Mouse (Mus musculus): Measurements from ENCODE around the gene Thsd4. TPM values are rescaled to one million over a fixed set of nuclear protein-coding genes. Genes with fewer than 3 reads are reported as not detected.
"Not testable (repeated sequence)": the region's sequence is repeated elsewhere in the genome, so short reads cannot be mapped to it uniquely, and the experiment has no call there.

Thsd4 gene
- total RNA-seq, 2 experiments from 2014 or later = 10.5 to 11.8 TPM

DNA sequence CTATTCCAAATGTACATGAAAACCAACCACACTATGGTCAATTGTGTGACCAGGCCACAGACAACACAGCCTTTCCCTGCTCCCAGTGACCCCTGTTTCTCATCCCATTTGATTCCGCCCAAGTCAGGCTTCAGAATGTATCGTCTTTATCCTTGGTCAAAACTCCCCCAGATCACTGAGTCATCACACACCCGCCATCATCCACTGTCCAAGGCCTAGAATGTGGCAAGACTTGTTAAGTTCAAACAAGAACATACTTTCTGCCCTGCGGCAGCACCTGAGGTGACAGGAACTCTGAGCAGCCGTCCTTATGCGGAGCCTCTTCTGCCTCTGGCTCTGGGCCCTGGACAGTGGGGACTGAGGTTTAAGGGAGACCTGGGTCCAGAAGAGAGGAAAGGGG, 339.5 kb downstream of the Thsd4 start:
- intact Hi-C loops (cut with DNase I) = no loop called here
- no peak for DNase-seq

DNA sequence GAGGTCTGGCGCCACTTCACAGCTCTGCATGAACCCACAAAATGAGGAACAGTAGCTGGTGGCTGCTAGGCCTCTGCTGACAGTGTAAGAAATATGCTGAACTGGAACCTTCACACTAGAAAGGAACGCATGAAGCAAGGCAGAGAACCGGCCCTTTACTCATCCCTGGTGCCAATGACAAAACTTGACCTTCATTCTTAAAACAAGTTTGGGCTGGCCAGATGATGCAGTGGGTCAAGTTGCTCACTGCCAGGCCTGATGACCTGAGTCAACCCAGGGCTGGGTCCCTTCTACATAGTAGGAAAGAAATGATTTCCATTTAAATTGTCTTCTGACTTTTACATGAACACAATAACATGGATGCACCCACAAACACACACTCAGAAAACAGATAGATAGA, 340.9 kb downstream of the Thsd4 start:
- no peak for DNase-seq
- intact Hi-C loops (cut with DNase I) = no loop called here

DNA sequence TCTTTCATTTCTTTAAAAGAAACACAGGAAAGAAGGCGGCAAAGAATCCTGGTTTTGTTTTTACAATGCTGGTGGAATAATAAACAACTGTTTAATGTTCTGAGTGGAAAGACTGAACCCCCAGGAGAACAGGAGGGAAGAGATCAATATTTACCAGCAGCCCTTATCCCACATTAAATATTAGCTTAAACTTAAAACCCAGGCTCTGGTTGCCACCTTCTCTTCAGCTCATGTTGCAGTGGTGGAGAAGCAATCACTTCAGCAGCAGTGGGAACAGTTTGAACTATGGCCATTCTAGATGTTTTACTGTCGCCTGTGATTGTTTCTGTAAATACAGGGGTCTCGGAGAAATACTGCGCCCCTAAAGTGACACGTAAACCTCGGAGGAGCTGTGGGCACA, 341.7 kb downstream of the Thsd4 start:
- no peak for DNase-seq
- intact Hi-C loops (cut with DNase I) = no loop called here

DNA sequence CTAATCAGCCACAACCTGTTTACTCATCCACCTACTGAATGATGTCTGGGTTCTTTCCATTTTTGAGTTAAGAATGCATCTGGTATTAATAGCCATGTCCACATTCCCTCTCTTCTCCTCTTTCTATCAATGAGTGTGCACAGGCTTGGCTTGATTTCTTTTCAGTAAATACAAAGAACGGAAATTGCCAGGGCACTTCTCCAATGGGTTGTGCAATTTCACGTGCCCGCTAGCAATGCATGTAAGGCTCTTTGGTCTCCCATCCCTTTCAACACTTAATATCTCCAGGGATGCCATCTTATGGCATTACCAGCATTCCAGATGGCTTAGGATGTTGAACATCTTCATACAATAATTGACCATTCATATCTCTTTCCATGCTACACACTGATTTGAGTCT, 345.5 kb downstream of the Thsd4 start:
- no peak for DNase-seq
- intact Hi-C loops (cut with DNase I) = no loop called here

DNA sequence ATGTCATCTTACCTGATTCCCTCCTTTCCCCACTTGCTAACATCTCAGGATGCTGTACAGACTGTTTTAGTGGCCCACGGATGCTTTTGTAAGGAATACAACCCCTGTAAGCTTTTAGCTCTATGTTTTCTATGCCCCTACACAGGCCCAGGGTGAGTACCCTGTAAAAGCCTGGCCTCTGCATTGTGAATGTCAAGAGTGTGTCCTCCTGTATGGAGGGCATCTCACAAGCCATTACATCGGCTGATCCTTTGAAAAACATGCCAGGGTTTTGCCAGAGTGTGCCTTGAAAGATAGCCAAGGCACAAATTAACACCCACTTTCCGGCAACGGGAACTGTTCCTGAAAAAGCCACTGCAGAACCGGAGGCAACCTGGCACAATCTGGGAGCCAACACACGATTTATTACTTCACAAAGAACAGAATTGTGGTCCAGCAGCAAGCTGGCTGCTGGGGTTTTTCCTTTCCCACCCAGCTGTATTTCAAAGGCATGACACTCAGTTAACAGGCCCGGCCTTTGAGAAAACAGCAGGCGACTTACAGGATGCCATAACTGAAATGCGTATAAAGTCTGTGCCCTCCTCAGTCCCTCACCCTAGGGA, 349.3 kb downstream of the Thsd4 start:
- intact Hi-C loops (cut with DNase I); DNase-seq: not testable (repeated sequence)

DNA sequence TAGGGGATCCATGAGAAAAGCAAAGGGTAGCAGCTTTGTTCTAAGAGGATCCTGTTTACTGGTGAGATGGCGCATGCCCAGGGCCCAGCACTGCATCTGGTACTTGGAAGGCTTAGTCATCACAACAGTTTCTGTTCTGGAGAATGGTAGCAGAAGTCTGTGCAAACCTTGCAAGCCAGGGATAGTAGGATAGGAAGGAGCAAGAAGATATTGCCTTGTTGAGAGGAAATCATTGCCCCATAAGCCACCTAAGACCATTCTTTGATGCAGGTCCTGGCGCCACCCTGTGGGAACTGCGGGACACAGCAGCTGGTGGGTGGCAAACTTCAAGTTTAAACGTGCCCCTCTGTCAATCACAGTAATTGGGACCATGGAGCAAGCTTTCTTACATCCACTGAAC, 354.9 kb downstream of the Thsd4 start:
- intact Hi-C loops (cut with DNase I) = no loop called here
- DNase-seq = no peak

DNA sequence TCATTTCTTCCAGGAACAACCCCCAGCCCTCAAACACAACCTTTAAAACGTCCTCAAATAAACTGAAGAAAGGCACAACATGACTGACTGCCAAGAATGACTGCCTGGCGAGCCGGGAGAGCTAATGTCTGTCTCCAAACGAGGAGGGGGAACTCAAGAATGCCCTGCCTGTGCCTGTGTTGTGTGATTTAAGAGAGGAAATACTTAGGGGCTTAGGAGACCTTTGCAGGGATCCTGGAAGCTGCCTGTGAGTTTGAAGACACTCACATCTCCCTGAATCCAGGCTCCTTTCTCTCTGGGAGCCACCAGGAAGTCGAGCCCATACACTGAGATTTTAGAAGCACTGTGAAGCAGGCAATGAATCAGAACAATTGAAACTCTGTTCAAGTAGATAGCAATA, 361.0 kb downstream of the Thsd4 start:
- intact Hi-C loops (cut with DNase I) = no loop called here

DNA sequence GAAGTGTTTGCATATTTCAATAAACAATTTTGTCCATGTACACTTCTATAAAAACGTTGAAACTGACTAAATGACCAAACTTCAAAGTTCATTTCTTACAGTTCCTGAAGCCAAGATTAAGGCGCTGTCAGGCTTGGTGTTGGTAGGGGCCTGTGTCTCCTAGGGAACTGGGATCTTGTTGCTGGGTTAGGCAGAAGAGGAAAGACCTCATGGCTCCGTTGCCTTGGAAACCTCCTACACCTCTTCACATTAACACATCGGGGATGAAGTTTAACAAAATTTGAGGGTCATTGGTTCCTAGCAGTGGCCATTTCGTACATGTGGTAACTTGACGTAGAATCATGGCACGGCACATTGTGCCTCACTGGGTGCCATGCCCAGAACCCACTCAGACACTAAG, 361.7 kb downstream of the Thsd4 start:
- intact Hi-C loops (cut with DNase I) = no loop called here

More for the DNA sequence above, 361.0 kb downstream of the Thsd4 start:
- no peak for DNase-seq

DNA sequence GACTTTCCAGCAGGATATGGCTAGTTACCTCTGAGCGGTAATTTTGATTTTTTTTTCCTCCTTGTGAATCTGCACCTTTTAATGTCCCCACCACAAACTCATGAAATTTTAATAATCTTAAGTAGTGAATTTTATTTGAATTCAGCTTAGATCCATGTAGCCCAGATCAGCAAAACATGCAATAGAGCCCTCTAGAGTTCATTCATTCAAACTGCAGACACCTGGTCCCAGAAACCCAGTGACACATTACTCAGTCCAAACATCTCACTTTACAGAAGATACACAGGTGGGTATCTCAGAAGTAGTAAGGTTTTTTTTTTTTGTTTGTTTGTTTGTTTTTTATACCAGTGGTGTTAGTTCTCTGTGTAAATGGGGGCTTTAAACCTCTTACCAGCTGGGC, 368.9 kb downstream of the Thsd4 start:
- DNase-seq = no peak
- intact Hi-C loops (cut with DNase I) = no loop called here

More for the DNA sequence above, 361.7 kb downstream of the Thsd4 start:
- DNase-seq = no peak

DNA sequence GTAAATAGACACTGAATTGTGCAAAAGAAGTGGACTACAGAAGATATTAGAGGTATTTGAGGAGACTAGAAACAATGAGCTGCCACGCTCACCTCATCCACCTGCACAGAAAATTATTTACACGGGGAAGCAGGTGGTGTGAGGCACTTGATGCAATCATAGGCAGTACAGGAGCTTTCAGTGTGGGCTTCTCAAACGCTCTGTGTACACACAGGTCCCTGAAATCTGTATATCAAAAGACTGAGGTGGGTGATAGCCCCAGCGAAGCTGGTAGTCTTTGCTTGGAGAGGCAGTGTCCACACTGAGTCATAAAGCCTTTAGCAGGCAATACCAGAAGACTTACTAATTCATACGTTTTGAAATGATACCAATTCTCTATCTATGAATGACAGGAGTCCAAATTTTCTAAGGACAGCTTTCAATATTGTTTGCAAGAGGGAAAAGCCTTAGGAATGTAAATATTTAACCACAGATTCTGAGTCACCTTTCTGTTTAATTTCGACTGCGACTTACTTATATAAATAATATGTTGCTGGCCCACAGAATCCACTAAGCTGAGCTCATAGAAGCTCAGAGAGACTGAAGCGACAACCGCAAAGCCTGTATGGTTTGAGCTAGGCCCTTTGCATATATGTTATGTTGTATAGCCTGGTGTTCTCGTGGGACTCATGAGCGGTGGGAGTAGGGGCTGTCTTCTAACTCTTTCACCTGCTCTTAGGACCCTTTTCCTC, 369.8 kb downstream of the Thsd4 start:
- intact Hi-C loops (cut with DNase I) = no loop called here
- DNase-seq = no peak

DNA sequence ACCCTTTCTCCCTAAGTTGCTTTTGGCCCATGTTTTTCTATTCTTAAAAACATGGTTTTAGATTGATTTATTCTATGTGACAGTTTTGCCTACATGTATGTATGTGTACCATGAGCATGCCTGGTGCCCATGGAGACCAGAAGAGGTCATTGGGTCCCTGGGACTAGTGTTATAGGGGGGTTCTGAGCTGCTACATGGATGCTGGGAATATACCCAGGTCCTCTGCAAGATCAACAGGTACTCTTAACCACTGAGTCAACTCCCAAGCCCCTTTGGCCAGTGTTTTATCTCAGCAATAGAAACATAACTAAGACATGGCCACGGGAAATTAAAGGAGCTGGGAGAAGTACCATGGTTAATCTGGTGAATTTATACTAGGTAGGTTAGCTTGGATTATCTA, 371.3 kb downstream of the Thsd4 start:
- intact Hi-C loops (cut with DNase I) = no loop called here
- no peak for DNase-seq

DNA sequence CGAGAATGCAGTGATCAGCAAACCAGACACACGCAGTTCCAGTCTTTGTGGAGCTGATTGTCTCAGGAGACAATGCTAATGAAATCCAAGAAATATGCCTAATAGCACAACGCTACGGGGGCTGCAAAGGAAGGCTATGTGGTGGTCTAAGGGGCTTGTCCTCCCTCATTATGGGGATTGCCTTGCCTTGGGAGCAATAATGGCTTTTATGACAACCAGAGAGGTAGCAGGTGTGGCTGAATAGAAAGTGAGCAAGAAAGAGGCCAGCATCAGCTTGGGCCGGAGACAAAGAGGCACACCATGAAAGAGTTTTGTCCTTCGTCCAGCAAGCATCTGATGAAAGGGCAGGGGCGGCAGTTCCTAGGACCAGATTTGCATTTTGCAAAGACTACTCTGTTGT, 372.9 kb downstream of the Thsd4 start:
- intact Hi-C loops (cut with DNase I) = no loop called here
- DNase-seq = no peak

DNA sequence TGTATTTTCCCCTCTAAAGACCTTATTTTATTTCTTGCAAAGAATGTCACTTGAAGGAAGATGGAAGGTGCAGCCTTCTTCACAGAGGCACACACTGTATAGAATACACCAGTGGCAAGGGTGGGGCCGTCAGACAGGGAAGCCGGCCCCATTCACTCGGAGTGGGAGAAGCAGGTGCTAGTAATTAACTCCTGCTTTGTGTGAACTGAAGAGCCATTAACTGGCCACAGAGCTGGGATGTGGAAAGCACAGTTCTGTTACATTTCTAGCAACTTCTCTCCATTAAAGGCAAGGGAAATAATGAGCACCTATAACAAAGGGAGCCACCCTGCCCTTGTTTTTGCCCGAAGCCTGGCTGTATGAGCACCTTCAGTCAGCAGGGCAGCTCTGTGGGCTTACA, 374.4 kb downstream of the Thsd4 start:
- intact Hi-C loops (cut with DNase I) = no loop called here
- DNase-seq = no peak

DNA sequence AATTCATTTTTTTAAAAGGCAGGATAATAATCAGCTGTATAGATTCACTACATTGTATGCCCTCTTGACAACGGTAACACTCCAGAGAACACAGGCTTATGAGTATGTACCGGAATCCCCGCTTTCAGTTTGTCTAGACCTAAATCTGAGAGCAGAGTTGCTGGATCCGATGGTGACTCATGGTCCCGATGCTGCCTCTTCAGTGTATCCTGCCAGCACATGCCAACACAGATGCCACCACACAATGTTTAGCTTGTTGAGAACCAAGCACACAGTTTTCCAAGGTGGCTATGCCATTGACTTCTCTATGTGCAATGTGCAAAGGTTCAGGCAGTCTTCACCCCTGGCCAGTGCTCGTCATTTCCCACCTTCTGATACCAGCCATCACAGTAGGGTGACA, 378.0 kb downstream of the Thsd4 start:
- no peak for DNase-seq
- intact Hi-C loops (cut with DNase I) = no loop called here

DNA sequence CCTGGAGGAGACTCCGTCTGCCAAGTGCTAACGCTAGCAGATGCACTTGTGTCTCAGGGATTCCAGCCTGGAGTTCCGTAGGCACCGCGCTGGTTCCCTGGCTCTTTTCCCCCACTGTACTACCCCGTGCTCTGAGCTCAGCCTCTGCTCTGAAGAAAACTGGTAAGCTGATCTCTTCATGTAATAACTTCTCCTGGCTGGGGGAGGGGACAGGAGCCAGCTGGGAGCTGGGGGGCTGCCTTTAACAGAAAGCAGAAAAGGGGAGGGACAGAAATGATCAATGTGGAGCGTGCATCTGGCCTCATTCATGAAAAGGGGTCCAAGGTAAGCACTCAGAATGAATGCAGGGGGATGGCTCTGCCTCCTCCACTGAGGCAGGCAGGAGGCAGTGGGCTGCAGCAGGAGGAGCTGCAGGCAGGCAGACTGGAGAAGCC, 380.7 kb downstream of the Thsd4 start:
- no peak for DNase-seq
- intact Hi-C loops (cut with DNase I) = no loop called here

DNA sequence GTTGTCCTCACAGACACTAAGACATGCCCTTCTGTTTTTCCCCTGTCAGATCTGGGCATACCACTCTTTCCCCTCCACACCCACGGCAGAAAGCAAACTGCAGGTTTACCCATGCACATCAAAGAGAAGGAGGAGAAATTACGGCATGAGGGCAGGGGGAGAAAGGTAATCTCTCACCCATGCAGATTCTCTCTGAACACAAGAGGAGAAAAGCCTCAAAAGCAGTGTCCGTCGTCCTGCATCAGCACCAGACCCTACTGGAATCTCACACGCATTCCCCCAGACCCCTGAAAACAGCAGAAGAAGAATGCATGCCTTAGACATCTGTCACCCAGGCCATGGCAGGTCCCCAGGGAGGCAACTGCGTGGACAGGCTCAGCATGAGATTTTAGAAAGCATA, 381.4 kb downstream of the Thsd4 start:
- intact Hi-C loops (cut with DNase I) = no loop called here

DNA sequence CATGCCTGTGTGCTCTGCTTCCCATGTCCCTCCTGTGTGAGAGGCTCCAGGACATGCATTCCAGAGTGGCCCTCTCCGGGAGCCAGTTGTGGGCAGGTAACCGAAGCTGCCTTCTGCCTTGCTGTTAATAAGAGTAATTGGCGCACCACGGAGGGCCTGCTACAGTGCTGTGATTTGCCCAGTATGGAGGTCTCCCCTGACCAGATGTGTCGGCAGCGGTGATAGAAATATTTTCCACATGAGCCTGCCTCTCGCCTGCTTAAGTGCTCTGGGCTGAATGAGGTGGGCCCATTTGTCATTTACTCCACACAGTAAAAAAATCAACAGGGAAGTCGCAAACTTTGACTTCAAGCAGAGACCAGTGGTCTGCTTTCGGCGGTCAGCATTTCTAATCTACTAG, 382.4 kb downstream of the Thsd4 start:
- no peak for DNase-seq
- intact Hi-C loops (cut with DNase I) = no loop called here

More for the DNA sequence above, 381.4 kb downstream of the Thsd4 start:
- DNase-seq = no peak

DNA sequence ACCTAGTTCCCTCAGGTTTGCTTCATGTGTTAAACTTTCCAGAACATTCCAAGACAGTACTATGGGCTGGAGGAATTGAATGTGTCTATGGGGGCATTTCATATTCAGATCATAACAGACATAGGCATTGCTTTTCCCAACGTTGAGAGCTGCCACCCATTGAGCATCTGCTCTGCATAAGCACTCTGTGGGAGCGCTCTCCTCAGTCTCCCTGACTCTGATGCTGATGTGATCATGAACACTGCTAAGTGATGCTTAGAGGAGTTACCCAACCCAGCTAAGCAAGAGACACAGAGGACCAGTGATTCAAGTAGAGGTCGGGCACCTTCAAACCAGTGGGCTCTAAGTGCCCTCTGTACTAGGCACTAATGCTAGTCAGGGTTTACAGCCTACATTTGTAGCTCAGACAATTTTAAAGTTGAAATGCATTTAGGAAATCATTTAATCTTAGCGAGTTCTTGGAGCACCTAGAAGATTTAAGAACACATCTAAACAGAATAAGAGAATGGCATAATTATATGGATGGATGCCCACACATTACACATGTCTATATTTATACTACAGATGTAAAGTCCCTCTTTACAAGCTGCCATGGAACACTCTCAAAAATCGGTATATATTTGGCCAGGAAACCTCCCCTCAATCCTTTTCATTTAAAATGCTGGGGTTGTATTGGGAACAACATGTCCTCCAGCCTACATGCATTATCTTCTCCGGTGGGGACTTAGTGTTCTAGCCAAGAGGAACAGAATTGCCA, 392.4 kb downstream of the Thsd4 start:
- DNase-seq = no peak
- intact Hi-C loops (cut with DNase I) = no loop called here

DNA sequence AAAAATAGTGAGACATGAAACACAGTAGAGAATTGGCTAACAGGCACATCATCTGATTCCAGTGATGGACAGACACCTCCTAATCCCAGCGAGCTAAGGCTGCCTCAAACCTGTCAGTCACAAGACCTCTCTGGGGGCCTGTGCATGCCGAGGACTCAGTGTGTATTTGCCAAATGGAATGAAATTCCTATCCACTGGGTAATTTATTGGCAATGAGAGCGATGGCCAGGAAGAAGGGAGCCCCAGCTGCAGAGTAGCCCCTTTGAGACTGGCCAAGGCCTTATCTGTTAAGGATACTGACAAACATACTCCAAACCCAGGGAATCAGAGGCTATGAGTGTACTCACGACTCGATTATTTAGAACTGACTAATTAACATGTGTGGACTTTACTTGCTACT, 394.9 kb downstream of the Thsd4 start:
- intact Hi-C loops (cut with DNase I) = no loop called here
- DNase-seq = peak in 1 of 2 experiments; percentile 23

DNA sequence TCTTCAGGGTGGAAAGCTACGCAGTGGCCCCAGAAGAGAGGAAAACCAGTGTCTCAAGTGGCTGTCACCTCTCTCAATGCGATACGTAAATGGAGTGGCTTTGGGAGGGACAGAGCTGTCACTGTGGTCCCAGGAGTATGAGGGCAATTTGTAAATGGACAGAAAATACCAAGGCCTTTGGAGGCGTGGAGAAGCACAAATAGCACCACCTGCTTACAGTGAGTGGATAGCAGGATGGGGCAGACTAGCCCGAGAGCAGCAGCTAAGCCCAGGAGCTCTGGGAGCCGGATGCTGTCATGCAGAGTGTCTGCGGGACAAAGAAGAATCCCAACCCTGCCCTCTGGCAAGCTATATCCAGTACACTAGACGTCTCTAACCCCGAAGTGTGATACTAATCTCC, 397.7 kb downstream of the Thsd4 start:
- DNase-seq = no peak
- intact Hi-C loops (cut with DNase I) = no loop called here

DNA sequence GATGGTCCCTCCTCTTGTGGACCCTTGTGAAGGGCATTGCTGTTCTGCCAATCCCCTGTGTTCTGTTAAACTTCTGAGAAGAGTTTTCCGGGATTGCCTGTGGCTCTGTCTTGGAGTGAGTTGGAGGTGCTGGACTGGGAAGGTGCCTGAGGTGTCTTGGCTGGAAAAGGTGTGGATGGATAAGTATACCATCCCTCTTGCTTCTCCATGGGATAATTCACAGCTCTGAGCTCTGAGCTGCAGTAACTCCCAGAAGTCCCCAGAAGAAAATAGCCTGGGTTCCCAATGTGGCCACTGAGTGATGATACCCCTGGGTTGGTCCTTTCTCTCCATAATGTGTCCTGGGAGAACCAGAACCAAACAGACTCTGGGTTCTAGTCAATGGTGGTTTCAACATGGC, 398.8 kb downstream of the Thsd4 start:
- no peak for DNase-seq
- intact Hi-C loops (cut with DNase I) = no loop called here

DNA sequence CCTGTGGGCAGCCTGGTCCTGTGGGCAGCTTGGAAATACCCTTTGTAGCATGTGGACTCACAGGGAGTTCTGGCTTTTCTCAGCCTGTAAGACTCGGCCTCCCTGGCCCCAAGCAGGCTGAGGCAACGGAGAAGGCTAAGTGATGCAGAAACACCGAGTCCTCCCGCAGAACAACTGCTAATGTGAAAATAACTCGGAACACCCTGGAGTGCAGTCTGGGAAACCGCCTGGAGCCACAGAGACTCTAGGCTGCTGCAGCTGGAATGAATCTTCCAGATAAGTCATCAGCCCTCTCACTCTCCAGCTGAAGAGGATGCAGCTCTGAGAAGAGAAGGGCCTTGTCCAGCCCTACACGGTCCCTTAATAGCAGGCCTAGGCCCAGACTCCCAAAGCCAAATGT, 402.0 kb downstream of the Thsd4 start:
- intact Hi-C loops (cut with DNase I) = no loop called here
- peak; percentile 43 to 49 for DNase-seq
